Mouse (Mus musculus) kidney, embryonic 15.5 days (tissue): ENCODE measurements around the gene Ppm1e. TPM values are rescaled to one million over a fixed set of nuclear protein-coding genes. Genes with fewer than 3 reads are reported as not detected.

Experiments
- ATAC-seq: fragments of 200-750 bp; cut with Nextera tagmentation; replicated peaks from 2 replicates; pipeline ENCODE4 v1.8.0; 2017; ENCODE audit warnings: moderate TSS enrichment; ENCODE audit not compliant: low FRiP score
- H3K27ac ChIP-seq: fragments of 300-500 bp; sonication (generic); 2 replicates; pipeline ENCODE4 v1.5.1; 2015; ENCODE audit warnings: mild to moderate bottlenecking, inconsistent platforms
- H3K27me3 ChIP-seq: fragments of 300-500 bp; sonication (generic); 2 replicates; pipeline ENCODE4 v1.6.1; 2015; ENCODE audit warnings: inconsistent platforms
- H3K36me3 ChIP-seq: fragments of 300-500 bp; sonication (generic); 2 replicates; pipeline ENCODE4 v1.6.1; 2015; ENCODE audit warnings: inconsistent platforms
- H3K4me1 ChIP-seq: fragments of 300-500 bp; sonication (generic); 2 replicates; pipeline ENCODE4 v1.6.1; 2015; ENCODE audit warnings: inconsistent platforms
- H3K4me2 ChIP-seq: fragments of 300-500 bp; sonication (generic); 2 replicates; pipeline ENCODE4 v1.6.1; 2015; ENCODE audit warnings: moderate library complexity, mild to moderate bottlenecking, inconsistent platforms
- H3K4me3 ChIP-seq: fragments of 300-500 bp; sonication (generic); replicated peaks from 2 replicates; pipeline ENCODE4 v1.5.1; 2015; ENCODE audit warnings: mild to moderate bottlenecking, inconsistent platforms
- H3K9ac ChIP-seq: fragments of 300-500 bp; sonication (generic); 2 replicates; pipeline ENCODE4 v1.6.1; 2015; ENCODE audit warnings: mild to moderate bottlenecking, inconsistent platforms
- H3K9me3 ChIP-seq: fragments of 300-500 bp; sonication (generic); replicated peaks from 2 replicates; pipeline ENCODE4 v1.6.1; 2016; ENCODE audit warnings: inconsistent platforms
- WGBS: fragments of 180-500 bp; shearing (Covaris S2); methylation state at CpG from one replicate; pipeline ENCODE4 v1.1.7; 2015; ENCODE audit warnings: mixed read lengths; 5-methylcytosine and 5-hydroxymethylcytosine counted together
- polyA plus RNA-seq: library from polyadenylated mRNA; unstranded; fragments of >200 nt; fragmentation: Nextera tagmentation; extraction: Ambion mirVana; gene quantifications from 2 replicates; pipeline ENCODE4 v1.2.1, GENCODE M21; 2015

The Ppm1e gene
- polyA plus RNA-seq, 1 experiment from 2014 or later, result 2.9 TPM

GRCm38 (mm10) chr11:87246107-87246651 lies 112.6 kb downstream of the Ppm1e start:
- H3K4me2 ChIP-seq, result no peak overlapping the region
- peaks cover 12% of the 10 kb centered on the region for H3K4me1 ChIP-seq
- no peak for ATAC-seq
- no peak overlapping the region for H3K27ac ChIP-seq
- no peak overlapping the region for H3K9ac ChIP-seq
- H3K36me3 ChIP-seq, result no peaks in the 10 kb centered on the region
- H3K9me3 ChIP-seq, result no peaks in the 10 kb centered on the region
- H3K4me3 ChIP-seq, result no peak overlapping the region
- no peaks in the 10 kb centered on the region for H3K27me3 ChIP-seq
- 59% methylated on average over 4 of the region's 4 CpGs for WGBS

- Histone ChIP-seq H3K4me1 (peaks cover 20% of the 10 kb centered on the region), H3K9ac (no peak overlapping the region), H3K9me3 (no peaks in the 10 kb centered on the region), H3K4me2 (no peak overlapping the region), H3K27ac (no peak overlapping the region), H3K4me3 (no peak overlapping the region), H3K27me3 (no peaks in the 10 kb centered on the region), H3K36me3 (no peaks in the 10 kb centered on the region)
- 77% methylated on average over 9 of the region's 9 CpGs for WGBS
- no peak for ATAC-seq
Observed at GRCm38 (mm10) chr11:87245171-87245840, 113.5 kb downstream of the Ppm1e start.

- Histone ChIP-seq H3K4me3 (no peak overlapping the region), H3K36me3 (0 out of 2 replicates have a peak, but pooled peaks cover 3% of the 10 kb centered on the region), H3K27me3 (no peaks in the 10 kb centered on the region), H3K27ac (no peak overlapping the region), H3K9me3 (no peaks in the 10 kb centered on the region), H3K9ac (no peak overlapping the region), H3K4me2 (no peak overlapping the region), H3K4me1 (peaks cover 15% of the 10 kb centered on the region)
- WGBS, result 71% methylated on average over 7 of the region's 7 CpGs
- ATAC-seq, result no peak
Observed at GRCm38 (mm10) chr11:87241256-87241655, 117.6 kb downstream of the Ppm1e start.

GRCm38 (mm10) chr11:87240833-87241215 lies 118.0 kb downstream of the Ppm1e start:
- 0 out of 2 replicates have a peak, but pooled peaks cover 3% of the 10 kb centered on the region for H3K36me3 ChIP-seq
- 0 out of 2 replicates have a peak overlapping the region, but pooled peaks have one; percentile 6 for H3K27ac ChIP-seq
- no peaks in the 10 kb centered on the region for H3K27me3 ChIP-seq
- H3K4me2 ChIP-seq, result no peak overlapping the region
- H3K4me1 ChIP-seq, result peaks cover 15% of the 10 kb centered on the region
- no peak overlapping the region for H3K9ac ChIP-seq
- ATAC-seq, result no peak
- WGBS, result 85% methylated on average over 4 of the region's 4 CpGs
- no peaks in the 10 kb centered on the region for H3K9me3 ChIP-seq
- no peak overlapping the region for H3K4me3 ChIP-seq

GRCm38 (mm10) chr11:87240141-87240832 lies 118.5 kb downstream of the Ppm1e start:
- Histone ChIP-seq H3K27ac (0 out of 2 replicates have a peak overlapping the region, but pooled peaks have one; percentile 6), H3K9me3 (no peaks in the 10 kb centered on the region), H3K4me3 (no peak overlapping the region), H3K27me3 (no peaks in the 10 kb centered on the region), H3K4me1 (peaks cover 12% of the 10 kb centered on the region), H3K9ac (no peak overlapping the region), H3K4me2 (no peak overlapping the region), H3K36me3 (0 out of 2 replicates have a peak, but pooled peaks cover 3% of the 10 kb centered on the region)
- no peak for ATAC-seq
- WGBS, result 54% methylated on average over 15 of the region's 15 CpGs

- Histone ChIP-seq H3K4me3 (no peak overlapping the region), H3K27ac (no peak overlapping the region), H3K9ac (no peak overlapping the region), H3K4me2 (no peak overlapping the region), H3K9me3 (no peaks in the 10 kb centered on the region), H3K27me3 (no peaks in the 10 kb centered on the region), H3K4me1 (peaks cover 12% of the 10 kb centered on the region), H3K36me3 (peaks cover 11% of the 10 kb centered on the region; the same call in 1 of the 2 replicates)
- no peak for ATAC-seq
- WGBS, result 84% methylated on average over 7 of the region's 7 CpGs
Observed at GRCm38 (mm10) chr11:87238891-87239530, 119.8 kb downstream of the Ppm1e start.

- H3K27ac ChIP-seq, result no peak overlapping the region
- peaks cover 15% of the 10 kb centered on the region; the same call in 1 of the 2 replicates for H3K36me3 ChIP-seq
- no peak overlapping the region for H3K9ac ChIP-seq
- 73% methylated on average over 5 of the region's 5 CpGs for WGBS
- no peaks in the 10 kb centered on the region for H3K27me3 ChIP-seq
- ATAC-seq, result no peak
- H3K4me2 ChIP-seq, result no peak overlapping the region
- no peak overlapping the region for H3K4me3 ChIP-seq
- peaks cover 5% of the 10 kb centered on the region; the same call in 1 of the 2 replicates for H3K4me1 ChIP-seq
- no peaks in the 10 kb centered on the region for H3K9me3 ChIP-seq
Observed at GRCm38 (mm10) chr11:87235486-87235872, 123.3 kb downstream of the Ppm1e start.

- Histone ChIP-seq H3K27me3 (no peaks in the 10 kb centered on the region), H3K4me2 (no peak overlapping the region), H3K4me1 (no peaks in the 10 kb centered on the region), H3K9me3 (no peaks in the 10 kb centered on the region), H3K27ac (no peak overlapping the region), H3K4me3 (no peak overlapping the region), H3K9ac (no peak overlapping the region), H3K36me3 (peaks cover 15% of the 10 kb centered on the region; the same call in 1 of the 2 replicates)
- ATAC-seq, result no peak
- WGBS, result 88% methylated on average over 12 of the region's 12 CpGs
Observed at GRCm38 (mm10) chr11:87234743-87235485, 123.9 kb downstream of the Ppm1e start.

- no peak overlapping the region for H3K27ac ChIP-seq
- ATAC-seq, result no peak
- no peak overlapping the region for H3K9ac ChIP-seq
- H3K4me2 ChIP-seq, result no peak overlapping the region
- H3K9me3 ChIP-seq, result no peaks in the 10 kb centered on the region
- H3K4me1 ChIP-seq, result no peaks in the 10 kb centered on the region
- no peak overlapping the region for H3K4me3 ChIP-seq
- WGBS, result 87% methylated on average over 5 of the region's 5 CpGs
- H3K27me3 ChIP-seq, result no peaks in the 10 kb centered on the region
- peaks cover 15% of the 10 kb centered on the region; the same call in 1 of the 2 replicates for H3K36me3 ChIP-seq
Observed at GRCm38 (mm10) chr11:87233377-87233776, 125.4 kb downstream of the Ppm1e start.

- WGBS, result 81% methylated on average over 5 of the region's 5 CpGs
Observed at GRCm38 (mm10) chr11:87227056-87227455, 131.8 kb downstream of the Ppm1e start.

GRCm38 (mm10) chr11:87222686-87223085 lies 136.1 kb downstream of the Ppm1e start:
- no peak overlapping the region for H3K4me2 ChIP-seq
- no peak overlapping the region for H3K27ac ChIP-seq
- H3K36me3 ChIP-seq, result peaks cover 42% of the 10 kb centered on the region
- no peaks in the 10 kb centered on the region for H3K9me3 ChIP-seq
- H3K4me1 ChIP-seq, result no peaks in the 10 kb centered on the region
- no peak for ATAC-seq
- no peak overlapping the region for H3K9ac ChIP-seq
- no peaks in the 10 kb centered on the region for H3K27me3 ChIP-seq
- 87% methylated on average over 3 of the region's 3 CpGs for WGBS
- H3K4me3 ChIP-seq, result no peak overlapping the region

More at GRCm38 (mm10) chr11:87227056-87227455, 131.8 kb downstream of the Ppm1e start:
- Histone ChIP-seq H3K27ac (no peak overlapping the region), H3K4me2 (no peak overlapping the region), H3K9ac (no peak overlapping the region), H3K27me3 (no peaks in the 10 kb centered on the region), H3K4me1 (no peaks in the 10 kb centered on the region), H3K36me3 (peaks cover 7% of the 10 kb centered on the region), H3K4me3 (no peak overlapping the region), H3K9me3 (no peaks in the 10 kb centered on the region)
- ATAC-seq, result no peak
